Mouse (Mus musculus) E14TG2a.4 (cell line): ENCODE measurements around the gene St3gal3.

Experiments used
- CTCF ChIP-seq: conservative IDR thresholded peaks from 2 replicates; pipeline ENCODE4 v1.5.1; 2014; ENCODE audit warnings: low read length
- NANOG ChIP-seq: IDR thresholded peaks from 2 replicates; pipeline ENCODE4 v1.6.1; 2014; ENCODE audit warnings: borderline replicate concordance, low read length, mixed read lengths
- POU5F1 ChIP-seq: IDR thresholded peaks from 2 replicates; pipeline ENCODE4 v1.6.1; 2014; ENCODE audit warnings: low read length, borderline replicate concordance

DNA sequence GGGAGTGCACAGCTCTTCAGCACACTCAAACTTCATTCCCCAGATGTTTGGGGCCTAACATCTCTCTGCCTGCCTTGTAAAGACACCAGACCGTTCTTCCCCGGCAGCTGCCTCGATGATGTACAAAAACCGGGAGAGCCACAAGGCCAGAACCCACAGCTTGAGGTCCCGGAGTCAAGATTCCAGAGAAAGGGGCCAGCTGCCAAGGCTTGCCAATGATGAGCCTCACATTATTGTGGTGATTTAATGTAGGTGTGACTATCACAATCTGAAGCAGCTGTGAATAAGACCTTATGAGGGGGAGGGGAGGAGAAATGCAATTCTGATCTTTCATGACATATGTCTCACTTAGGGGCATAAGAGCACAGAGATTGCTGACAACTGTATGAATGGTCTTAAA is 104.4 kb downstream of the St3gal3 start:
- TF ChIP-seq CTCF, result no peak
- no peak for TF ChIP-seq POU5F1
- no peak for TF ChIP-seq NANOG
